Mouse (Mus musculus) monocyte, adult 5-6 weeks (primary cell): Measurements from ENCODE around the gene Cpsf6. TPM values are rescaled to one million over a fixed set of nuclear protein-coding genes. Genes with fewer than 3 reads are reported as not detected.
"Not testable (repeated sequence)": the region's sequence is repeated elsewhere in the genome, so short reads cannot be mapped to it uniquely, and the experiment has no call there.

ENCODE experiments used
- ATAC-seq: fragments of 153-309, 156-312 bp; replicated peaks from 2 replicates; pipeline ENCODE4 v1.8.0; 2017; ENCODE audit warnings: mild to moderate bottlenecking; ENCODE audit not compliant: low TSS enrichment, insufficient number of reproducible peaks, severe bottlenecking, poor library complexity, low FRiP score
- total RNA-seq: library from RNA; stranded (forward); fragments of 200-1000, 200-491, 200-594 nt; gene quantifications from 3 replicates; pipeline ENCODE4 v1.2.3, GENCODE M21; 2017

Cpsf6 gene
- total RNA-seq, 1 experiment from 2014 or later = 73.2 TPM

DNA sequence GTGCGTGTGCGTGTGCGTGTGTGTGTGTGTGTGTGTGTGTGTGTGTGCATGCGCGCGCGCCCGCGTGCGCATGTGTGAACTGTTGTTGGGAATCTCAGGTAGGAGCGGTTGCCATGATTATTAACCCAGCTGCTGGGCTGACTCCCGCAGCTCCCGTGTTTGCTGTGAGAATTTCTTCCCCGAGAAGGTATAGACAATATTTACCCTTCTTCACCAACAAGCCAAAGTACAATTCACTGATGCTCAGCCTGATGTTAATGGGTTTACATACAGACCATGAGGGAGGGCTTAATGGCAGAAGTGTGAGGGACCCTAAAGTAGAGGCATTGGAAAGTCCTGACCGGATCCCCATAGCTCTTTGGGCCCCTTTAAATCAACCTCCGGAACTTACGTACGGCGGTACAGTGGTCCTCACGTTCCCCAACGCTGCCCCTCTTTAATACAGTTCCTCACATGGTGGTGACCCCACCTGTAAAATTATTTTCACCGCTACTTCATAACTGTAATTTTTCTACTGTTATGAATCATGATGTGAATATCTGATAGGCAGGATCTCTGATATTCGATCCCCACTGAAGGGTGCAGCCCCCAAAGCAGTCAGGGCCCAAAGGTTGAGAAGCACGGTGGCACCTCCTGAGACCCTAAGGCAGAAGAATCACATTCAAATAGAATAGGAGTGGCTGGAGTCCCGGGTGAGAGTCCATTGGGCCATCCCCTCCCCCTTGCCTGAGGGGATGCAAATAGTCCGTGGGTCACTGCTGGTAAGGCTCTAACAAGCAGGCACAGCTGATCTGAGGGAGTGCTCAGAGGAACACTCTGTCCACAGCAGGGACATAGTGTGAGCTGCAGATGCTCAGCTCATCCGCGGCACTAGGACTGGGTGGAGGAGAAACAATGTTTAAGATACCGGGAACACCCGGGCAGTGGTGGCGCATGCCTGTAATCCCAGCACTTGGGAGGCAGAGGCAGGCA is 10.4 kb upstream of the Cpsf6 start:
- no peak for ATAC-seq

DNA sequence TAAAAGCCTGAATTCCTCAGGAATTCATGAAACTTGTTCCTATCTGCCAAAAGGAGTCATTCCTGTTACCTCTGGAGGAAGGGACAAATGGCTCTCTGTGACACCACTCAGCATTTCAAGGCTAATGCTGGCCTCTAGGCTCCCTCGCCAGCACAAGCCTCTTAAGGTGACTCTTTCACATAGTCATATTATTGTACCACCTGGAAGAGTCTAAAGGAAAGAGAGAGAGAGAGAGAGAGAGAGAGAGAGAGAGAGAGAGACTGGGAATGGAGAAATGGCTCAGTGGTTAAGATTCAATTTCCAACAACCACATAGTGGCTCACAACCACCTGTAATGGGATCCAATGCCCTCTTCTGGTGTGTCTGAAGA is 9.5 kb upstream of the Cpsf6 start:
- ATAC-seq = no peak

DNA sequence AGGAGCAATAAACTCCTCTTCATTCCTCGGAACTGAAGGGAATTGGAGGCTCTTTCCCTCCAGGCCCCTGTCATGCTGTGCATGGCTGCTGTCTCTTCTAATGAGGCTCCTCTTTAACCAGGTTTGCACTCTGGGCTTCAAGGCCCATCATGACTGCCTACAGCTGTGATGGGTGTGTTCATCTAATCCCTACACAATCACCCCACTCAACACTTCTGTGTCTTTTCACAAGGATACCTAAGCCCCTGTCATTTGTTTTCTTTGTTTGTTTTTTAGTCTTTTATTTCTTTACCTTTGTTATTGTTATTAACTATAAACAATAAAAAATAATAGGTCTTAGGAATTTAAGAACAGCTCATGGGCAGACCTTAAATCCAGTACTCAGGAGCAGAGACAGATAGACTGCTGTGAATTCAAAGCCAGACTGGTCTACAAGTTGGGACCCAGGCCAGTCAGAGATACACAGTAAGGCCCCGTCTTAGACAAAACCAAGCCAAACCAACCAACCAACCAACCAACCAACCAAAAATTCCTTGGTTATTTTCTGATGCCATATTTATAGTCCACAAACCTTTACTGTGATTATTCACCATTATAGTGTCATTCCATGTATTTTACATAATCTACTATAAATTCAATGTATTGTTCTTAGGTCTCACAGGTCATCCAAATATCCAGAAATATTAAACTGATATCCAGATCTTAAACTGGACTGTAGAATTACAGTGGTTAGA is 9.0 kb upstream of the Cpsf6 start:
- no peak for ATAC-seq

DNA sequence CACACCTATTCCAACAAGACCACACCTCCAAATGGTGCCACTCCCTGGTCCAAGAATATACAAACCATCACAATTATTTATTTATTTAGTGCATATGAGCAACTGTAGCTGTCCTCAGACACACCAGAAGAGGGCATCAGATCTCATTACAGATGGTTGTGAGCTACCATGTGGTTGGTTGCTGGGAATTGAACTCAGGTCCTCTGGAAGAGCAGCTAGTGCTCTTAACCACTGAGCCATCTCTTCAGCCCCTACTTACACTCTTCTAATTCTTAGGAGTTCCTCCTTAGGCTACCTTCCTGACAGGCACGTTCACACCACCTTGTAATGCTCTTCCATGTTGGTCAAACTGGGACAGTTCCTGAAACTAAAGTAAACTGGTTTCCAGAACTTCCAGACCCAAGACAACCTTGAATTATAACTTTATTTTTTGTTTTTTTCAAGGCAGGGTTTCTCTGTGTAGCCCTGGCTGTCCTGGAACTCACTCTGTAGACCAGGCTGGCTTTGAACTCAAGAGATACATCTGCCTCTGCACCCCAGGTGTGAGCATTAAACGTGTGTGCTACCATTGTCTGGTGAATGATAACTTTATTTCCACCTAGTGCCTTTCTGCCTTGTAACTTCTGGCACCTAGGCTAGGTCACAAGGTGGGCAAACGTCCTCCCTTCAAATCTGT is 8.3 kb upstream of the Cpsf6 start:
- not testable (repeated sequence) for ATAC-seq

DNA sequence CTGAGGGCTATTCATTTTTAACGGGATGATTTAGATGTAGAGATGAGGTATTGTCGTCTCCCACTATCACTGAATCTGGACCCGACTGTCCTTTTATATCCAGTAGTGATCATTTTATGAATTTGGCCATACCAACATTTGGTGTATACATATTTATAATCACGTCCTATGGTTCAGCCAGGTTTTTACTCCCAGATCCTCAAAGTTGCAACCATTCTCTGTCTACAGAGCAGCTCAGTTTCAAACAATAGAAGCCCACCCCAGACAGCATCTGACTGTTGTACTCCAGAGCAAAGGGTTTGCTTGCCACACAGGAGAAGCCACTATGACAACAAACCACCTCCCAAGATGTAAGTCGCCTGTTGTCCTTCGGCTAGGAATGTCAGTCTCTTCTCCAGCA is 7.2 kb upstream of the Cpsf6 start:
- no peak for ATAC-seq

DNA sequence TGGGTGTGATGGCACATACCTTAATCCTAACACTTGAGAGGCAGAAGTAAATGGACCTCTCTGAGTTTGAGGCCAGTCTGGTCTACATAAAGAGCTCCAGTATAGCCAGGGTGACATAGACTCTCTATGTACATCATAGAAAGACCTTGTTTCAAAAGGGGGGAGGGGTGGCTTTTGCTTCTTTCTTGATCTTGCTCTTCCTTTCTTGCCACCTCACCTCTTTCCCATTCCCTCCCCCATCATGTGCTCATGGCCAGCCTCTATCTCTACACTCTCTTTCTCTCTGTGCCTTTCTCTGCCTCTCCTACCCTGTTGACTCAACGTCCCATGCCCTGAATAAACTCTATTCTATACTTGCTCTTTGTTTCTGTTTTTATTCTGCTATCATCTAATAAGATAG is 6.4 kb upstream of the Cpsf6 start:
- ATAC-seq = no peak

DNA sequence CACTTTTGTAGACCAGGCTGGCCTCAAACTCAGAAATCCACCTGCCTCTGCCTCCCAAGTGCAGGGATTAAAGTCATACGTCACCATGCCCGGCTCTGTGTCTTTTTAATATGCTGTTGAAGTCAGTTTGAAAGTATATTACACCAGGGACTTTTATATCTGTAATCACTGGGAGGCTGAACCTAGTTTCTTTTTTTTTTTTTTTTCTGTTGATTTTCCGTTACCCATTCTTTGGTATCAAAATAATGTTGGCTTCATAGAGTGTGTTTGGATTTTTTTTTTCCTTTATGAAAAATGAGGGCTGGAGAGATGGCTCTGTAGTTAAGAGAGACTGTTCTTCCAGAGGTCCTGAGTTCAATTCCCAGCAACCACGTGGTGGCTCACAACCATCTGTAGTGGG is 5.6 kb upstream of the Cpsf6 start:
- no peak for ATAC-seq

DNA sequence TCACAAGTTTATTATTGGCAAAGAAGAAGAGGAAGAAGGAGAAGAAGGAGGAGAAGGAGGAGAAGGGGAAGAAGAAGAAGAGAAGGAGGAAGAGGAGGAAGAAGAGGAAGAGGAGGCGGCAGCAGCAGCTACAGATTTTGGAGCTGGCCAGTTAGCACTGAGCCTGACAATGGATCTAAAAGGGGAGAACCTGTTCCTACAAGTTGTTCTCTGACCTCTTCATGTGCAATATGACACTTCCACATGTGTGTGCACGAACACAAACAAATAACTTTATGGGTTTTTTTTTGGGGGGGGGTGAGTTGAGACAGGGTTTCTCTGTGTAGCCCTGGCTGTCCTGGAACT is 5.2 kb upstream of the Cpsf6 start:
- no peak for ATAC-seq

DNA sequence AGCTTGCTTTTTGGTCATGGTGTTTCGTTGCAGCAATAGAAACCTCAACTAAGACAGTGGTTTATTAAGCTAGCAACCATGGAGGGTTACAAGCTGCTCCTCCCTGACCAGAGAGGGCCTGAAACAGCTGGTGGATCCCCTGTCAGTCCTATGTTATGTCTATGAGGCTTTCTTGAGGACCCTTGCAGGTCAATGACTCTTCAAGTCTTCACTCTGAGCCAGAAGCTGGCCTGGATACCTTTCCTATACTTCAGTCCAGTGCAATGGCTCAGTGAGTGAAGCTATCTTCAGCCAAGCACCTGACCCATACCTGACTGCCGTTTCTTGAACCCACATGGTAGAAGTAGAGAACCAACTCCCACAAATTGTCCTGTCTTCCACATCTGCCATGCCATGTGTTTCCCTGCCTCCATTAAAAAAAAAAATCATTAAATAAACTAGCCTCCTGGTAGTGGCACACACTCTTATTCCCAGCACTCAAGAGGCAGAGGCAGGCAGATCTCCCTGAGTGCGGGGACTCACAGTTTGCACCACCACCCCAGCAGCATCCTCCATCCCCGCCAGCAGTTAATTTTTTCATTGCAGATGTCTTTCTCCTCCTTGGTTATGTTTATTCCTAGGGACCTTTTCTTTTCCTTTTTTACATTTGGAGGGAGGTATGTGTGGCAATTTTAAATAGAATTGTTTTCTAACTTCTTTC is 4.7 kb upstream of the Cpsf6 start:
- no peak for ATAC-seq

DNA sequence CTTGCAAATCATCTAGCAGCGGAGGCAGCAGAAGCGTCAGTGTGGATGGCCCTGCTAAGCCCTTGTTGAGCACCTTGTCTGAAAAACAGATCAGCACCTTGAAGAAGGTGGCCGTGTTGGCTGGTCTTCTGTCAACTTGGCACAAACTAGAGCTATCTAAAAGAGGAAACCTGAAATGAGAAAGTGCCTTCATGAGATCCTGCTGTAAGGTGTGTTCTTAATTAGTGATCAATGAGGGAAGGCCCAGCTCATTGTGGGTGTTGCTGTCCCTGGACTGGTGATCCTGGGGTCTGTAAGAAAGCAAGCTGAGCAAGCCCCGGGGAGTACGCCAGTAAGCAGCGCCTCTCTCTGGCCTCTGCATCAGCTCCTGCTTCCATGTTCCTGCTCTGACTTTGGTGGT is 4.1 kb upstream of the Cpsf6 start:
- ATAC-seq = no peak

DNA sequence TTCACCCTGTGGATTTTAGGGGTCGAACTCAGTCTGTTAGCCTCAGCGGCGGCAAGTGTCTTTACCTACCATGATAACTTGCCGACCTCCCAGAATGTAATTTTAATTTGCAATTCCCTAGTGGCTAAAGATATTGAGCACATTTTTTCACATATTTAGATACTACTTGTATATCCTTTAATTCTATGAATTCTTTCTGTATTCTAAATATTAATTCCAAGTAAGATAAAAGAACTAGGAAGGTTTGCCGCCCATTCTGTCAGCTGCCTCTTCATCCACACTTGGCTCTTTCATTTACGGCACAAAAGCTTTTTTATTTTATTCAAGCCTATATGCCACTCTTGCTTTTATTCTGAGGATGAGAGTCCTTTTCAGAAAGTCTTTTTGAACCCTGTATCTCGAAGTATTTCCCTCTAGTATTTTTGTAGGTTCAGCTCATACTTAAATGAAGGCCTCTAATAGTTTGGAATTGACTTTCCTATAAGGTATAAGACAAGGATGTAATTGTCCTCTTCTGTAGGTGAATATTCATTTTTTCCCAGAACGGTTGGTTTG is 3.3 kb upstream of the Cpsf6 start:
- ATAC-seq = no peak

DNA sequence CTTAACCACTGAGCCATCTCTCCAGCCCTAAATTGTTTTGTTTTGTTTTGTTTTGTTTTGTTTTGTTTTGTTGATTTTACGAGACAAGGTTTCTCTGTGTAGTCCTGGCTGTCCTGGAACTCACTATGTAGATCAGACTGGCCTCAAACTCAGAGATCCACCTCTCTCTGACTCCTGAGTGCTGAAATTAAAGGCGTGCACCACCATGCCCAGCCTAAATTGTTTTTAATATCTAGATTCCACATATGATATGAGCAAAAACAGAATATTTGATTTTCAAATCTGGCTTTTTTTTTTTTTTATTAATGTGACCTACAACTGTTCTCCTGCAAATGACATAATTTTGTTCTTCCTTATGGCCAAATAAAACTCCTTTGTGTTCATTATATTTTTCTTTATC is 2.3 kb upstream of the Cpsf6 start:
- ATAC-seq = no peak

DNA sequence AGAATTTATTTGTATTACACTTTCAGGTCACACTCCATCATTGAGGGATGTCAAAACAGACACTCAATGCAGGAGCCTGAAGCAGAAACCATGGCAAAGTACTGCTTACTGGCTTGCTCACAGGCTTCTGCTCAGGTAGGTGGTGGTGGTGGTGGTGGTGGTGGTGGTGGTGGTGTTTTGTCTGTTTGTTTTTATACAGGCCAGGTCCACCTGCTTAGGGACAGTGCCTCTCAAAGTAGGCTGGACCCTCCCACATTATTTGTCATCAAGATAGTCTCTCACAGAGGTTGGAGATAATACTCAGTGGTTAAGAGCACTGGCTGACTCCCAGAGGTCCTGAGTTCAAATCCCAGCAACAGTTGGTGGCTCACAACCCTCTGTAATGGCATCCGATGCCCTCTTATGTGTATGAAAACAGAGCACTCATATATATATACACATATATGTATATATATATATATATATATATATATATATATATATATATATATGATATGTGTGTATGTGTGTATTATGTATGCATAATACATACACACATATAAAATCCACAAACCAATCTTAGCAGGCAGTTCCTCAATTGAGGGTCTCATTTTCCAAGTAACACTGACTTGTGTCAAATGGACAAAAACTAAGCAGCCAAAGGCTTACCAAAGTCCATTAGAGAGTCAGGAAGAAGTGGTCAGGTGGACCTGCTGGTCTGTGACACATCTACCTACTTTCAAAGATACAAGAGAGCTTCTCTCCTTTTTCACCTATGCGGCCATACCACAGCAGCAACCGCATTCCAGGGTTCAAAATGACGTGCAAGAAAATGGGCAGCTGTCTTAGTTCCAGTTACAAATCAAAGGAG is 1.1 kb upstream of the Cpsf6 start:
- no peak for ATAC-seq

DNA sequence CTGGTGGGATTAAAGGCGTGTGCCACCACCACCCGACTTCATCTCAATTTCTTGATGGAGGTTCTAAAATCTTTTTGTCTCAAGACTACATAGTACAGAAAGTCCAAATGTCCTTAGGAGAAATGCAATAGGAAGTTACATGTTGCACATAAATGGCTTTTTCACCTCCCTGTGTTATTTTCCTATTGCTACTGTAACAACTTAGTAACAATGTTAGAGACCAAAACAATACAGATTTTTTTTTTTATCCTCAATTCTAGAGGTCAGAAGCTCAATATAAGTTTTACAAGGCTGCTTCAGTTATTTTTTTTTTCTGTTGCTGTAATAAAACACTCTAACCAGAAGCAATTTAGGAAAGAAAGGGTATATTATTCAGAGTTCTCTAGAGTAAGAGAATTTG is 374 bp downstream of the Cpsf6 start:
- ATAC-seq = no peak

DNA sequence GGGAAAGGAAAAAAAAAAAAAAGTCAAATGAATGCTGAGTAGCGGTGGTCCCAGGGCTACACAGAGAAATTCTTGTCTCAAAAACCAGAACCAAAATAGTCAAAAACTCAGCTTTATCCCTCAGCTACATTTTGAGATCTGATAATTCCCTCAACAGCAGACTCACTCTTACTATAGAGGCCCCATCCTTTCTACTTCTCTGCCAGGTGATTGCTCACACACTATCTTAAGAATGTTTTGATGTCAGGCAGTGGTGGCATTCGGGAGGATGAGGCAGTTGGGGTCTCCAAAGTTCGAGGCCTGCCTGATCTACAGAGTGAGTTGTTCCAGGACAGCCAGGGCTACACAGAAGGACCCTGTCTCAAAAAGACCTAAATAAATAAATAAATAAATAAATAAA is 1.2 kb downstream of the Cpsf6 start:
- ATAC-seq = no peak

DNA sequence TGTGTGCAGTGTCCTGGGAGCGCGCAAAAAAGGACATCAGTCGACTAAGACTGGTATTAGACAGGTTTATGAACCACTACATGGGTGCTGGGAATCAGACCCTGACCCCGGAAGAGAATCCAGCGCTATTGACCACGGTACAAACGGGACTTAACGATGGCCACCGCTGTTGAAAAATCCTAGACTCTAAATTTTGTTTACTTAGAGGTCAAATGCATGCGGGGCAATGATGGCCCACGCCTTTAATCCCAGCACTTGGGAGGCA is 1.6 kb downstream of the Cpsf6 start:
- ATAC-seq = no peak

DNA sequence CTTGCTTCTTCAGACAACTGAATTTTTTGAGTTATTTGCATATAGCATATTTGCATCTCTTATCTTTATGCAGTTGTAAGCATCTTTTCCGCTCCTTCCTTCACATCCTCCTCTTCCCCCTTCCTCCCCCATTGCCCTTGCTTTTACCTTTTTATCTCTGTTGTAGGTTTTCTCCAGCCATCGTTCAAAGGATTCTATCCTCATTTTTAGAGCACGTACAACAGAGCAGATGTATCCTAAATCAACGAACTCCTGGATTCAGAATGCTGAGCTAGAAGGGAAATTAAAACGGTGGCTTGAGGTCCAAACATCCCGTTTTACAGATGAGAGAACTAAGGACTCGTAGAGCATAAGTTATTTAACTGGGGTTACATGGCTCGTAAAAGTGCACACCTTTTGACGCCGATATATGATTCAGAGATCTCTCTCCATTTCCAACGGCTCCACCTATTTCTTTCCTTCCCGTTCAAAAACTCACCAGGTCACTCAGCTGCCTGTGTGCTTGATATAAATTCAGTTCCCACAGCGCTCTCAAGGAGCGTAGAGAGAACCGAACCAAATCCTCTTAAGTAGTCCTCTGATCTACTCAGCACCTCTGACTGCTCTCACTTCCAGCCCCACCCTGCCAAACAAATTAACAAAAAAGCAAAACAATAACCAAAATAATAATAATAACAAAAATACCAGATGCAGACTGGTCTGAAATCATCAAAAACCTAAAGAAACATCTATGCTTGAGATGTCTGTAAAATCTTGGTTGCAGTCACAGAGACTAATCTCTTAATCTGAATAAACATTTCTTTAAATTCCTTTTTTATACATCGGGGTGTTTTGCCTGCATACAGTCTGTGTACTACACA is 2.2 kb downstream of the Cpsf6 start:
- no peak for ATAC-seq
